Mouse (Mus musculus) embryonic facial prominence, embryonic 13.5 days (tissue): ENCODE data around the gene Aspg. TPM values are rescaled to one million over a fixed set of nuclear protein-coding genes. Genes with fewer than 3 reads are reported as not detected.

Source experiments
- ATAC-seq: fragments of 200-750 bp; cut with Nextera tagmentation; 2 replicates; pipeline ENCODE4 v1.8.0; 2017; ENCODE audit warnings: low read depth; ENCODE audit not compliant: insufficient number of reproducible peaks, insufficient read depth, low FRiP score, low TSS enrichment
- H3K27ac ChIP-seq: fragments of 300-500 bp; sonication (generic); 2 replicates; pipeline ENCODE4 v1.5.1; 2015; ENCODE audit warnings: moderate library complexity, mild to moderate bottlenecking, inconsistent platforms
- H3K27me3 ChIP-seq: fragments of 300-500 bp; sonication (generic); 2 replicates; pipeline ENCODE4 v1.6.1; 2015; ENCODE audit warnings: mild to moderate bottlenecking, inconsistent platforms
- H3K36me3 ChIP-seq: fragments of 300-500 bp; sonication (generic); 2 replicates; pipeline ENCODE4 v1.6.1; 2015; ENCODE audit warnings: mild to moderate bottlenecking, inconsistent platforms
- H3K4me1 ChIP-seq: fragments of 300-500 bp; sonication (generic); 2 replicates; pipeline ENCODE4 v1.6.1; 2015; ENCODE audit warnings: inconsistent platforms
- H3K4me2 ChIP-seq: fragments of 300-500 bp; sonication (generic); 2 replicates; pipeline ENCODE4 v1.6.1; 2015; ENCODE audit warnings: moderate library complexity, mild to moderate bottlenecking, inconsistent platforms
- H3K4me3 ChIP-seq: fragments of 300-500 bp; sonication (generic); 2 replicates; pipeline ENCODE4 v1.5.1; 2015; ENCODE audit warnings: mild to moderate bottlenecking, inconsistent platforms
- H3K9ac ChIP-seq: fragments of 300-500 bp; sonication (generic); 2 replicates; pipeline ENCODE4 v1.6.1; 2015; ENCODE audit warnings: mild to moderate bottlenecking, inconsistent platforms
- H3K9me3 ChIP-seq: fragments of 300-500 bp; sonication (generic); 2 replicates; pipeline ENCODE4 v1.6.1; 2016; ENCODE audit warnings: inconsistent platforms
- WGBS: fragments of 180-500 bp; shearing (Covaris S2); methylation state at CpG from one replicate; pipeline ENCODE4 v1.1.7; 2015; ENCODE audit warnings: mixed read lengths; 5-methylcytosine and 5-hydroxymethylcytosine counted together
- microRNA counts: library from miRNA; unstranded; fragments of <30 nt; microRNA quantifications from one replicate; lab custom pipeline; 2016
- microRNA-seq: library from miRNA; unstranded; fragments of <30 nt; microRNA quantifications from one replicate; pipeline ENCODE4, GENCODE M21; 2016
- polyA plus RNA-seq: library from polyadenylated mRNA; unstranded; fragments of >200 nt; fragmentation: Nextera tagmentation; extraction: Ambion mirVana; gene quantifications from 2 replicates; pipeline ENCODE4 v1.2.1, GENCODE M21; 2015

The Aspg gene
- polyA plus RNA-seq, 1 experiment from 2014 or later, result 0.60 TPM

DNA sequence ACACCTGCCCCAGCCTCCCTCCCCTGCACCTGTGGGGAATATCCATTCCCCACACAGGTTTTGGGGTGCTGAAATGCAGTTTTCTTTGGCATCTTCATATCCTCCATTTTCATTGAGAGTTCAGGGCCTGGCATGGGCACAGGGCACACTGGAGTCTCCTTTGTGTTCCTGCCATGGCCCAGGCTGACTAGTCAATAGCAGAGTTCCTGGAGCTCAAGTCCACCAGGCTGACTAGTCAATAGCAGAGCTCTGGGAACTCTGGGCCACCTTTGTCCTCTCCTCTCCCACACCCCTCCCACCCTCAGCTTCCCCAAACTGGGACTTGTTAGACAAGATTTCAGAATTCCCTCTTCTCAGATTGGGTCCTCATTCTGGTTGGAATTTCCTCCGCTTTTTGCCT is 65.2 kb downstream of the Aspg start:
- Histone ChIP-seq H3K9me3 (no peaks in the 10 kb centered on the region), H3K27me3 (no peaks in the 10 kb centered on the region), H3K9ac (no peak overlapping the region), H3K36me3 (peaks cover 54% of the 10 kb centered on the region), H3K4me2 (no peak overlapping the region), H3K4me1 (peaks cover 46% of the 10 kb centered on the region), H3K27ac (no peak overlapping the region), H3K4me3 (no peak overlapping the region)
- 90% methylated on average over 1 of the region's 1 CpGs for WGBS
- ATAC-seq, result no peak

DNA sequence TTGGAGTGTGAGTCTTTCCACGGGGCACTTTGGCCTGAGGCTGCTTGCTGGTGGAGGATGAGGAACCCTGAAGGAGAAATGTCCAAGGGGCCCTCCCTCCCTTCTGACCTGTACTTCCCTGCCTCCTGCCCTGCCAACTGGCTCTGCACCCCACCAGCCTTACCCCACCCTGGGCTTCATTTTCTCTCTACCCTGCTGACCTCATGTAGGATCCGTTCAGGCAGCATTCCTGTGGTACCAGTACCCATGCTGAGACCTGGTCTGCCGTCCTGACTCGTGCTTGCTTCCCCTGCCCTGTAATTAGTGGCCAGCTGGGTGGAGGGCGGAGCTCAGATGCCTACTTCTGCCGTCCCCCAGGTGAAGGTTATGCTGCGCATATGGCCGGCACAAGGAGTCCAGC is 65.7 kb downstream of the Aspg start:
- H3K27me3 ChIP-seq, result no peaks in the 10 kb centered on the region
- peaks cover 58% of the 10 kb centered on the region for H3K36me3 ChIP-seq
- H3K27ac ChIP-seq, result no peak overlapping the region
- no peak for ATAC-seq
- no peak overlapping the region for H3K9ac ChIP-seq
- H3K4me2 ChIP-seq, result no peak overlapping the region
- WGBS, result 46% methylated on average over 8 of the region's 8 CpGs
- no peak overlapping the region for H3K4me3 ChIP-seq
- peaks cover 46% of the 10 kb centered on the region for H3K4me1 ChIP-seq
- no peaks in the 10 kb centered on the region for H3K9me3 ChIP-seq

MicroRNA genes within 50 kb of the gene (microRNA counts, 519-probe panel; counts per million panel counts)
- 4,704 counts per million, percentile 93 among the panel's probes with 10 or more counts for microRNA mmu-miR-203 (lab: Ali Mortazavi, UCI)

Small RNAs within 50 kb of the gene (microRNA-seq; reads per million reads assigned to microRNA genes)
- gene Mir203 (16,879 reads per million, percentile 96 among the genes with 10 or more reads in this experiment), gene Mir3073a (not detected), gene Mir3073b (not detected)

Other genes with a start within 250 kb of the Aspg start
- gene Ppp1r13b, start 198.6 kb upstream of the Aspg start, polyA plus RNA-seq, result 12.3 and 15.2 TPM in 2 replicates
- gene Atp5mpl, start 139.7 kb upstream of the Aspg start, polyA plus RNA-seq, result 644 and 681 TPM in 2 replicates
- gene Tdrd9, start 135.1 kb upstream of the Aspg start, polyA plus RNA-seq, result 0.34 and 1.1 TPM in 2 replicates
- gene Rd3l, start 125.4 kb upstream of the Aspg start, polyA plus RNA-seq, result not detected in 2 replicates
- 6.9 and 7.2 TPM in 2 replicates for gene Kif26a, start 39.5 kb downstream of the Aspg start, polyA plus RNA-seq